ENCODE assay signal across 8 mouse cellular contexts in the genomic region with DNA sequence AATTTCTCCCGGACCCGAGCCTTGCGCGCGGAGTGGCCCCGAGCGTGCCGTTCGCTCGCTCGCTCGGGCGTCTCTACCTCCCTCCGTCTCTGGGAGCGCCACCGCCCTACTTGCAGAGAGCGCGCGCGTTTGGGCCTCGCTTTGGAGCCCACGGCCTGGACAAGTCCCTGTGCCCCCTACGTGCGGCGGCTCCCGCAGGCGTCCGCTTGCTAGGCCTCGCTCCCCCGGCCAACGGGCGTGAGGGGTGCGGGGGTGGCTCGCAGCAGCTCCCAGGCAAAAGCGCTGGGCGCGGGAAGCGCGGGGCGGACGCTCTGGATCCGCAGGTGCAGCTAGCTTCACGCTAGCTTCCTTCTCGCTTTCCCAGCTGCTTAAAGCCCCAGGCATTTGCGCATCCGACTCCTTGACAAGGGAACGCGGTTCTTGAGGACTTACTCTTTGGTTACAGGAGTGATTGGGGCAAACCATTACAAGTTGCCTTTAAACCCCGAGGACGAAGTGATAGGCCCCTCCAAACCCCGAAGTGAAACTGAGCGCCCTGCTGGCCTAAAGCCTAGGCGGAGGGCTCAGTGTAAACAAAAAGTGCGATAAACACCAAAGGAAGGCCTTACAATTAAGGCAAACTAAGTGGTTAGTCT.
DNase-seq lines count a peak whose midpoint lies in the region; ATAC-seq lines count a peak whose summit lies in the region.

No protein-coding gene starts in this region.

- H3K27ac ChIP-seq in kidney, embryonic 14.5 days (ENCODE audit: low read depth, low read length): peak overlapping the region; percentile 63
- H3K27ac ChIP-seq in limb, embryonic 15.5 days: peak overlapping the region; percentile 98
- peak overlapping the region; percentile 86 for H3K27ac ChIP-seq in midbrain, embryonic 15.5 days
- H3K27ac ChIP-seq in stomach, embryonic 14.5 days (ENCODE audit: low read length): peak overlapping the region; percentile 96

- no peaks in the 10 kb centered on the region for H3K9me3 ChIP-seq in kidney, embryonic 14.5 days (ENCODE audit: control insufficient read depth, low read length)
- H3K9me3 ChIP-seq in limb, embryonic 15.5 days: no peaks in the 10 kb centered on the region
- H3K9me3 ChIP-seq in midbrain, embryonic 15.5 days: no peaks in the 10 kb centered on the region
- H3K9me3 ChIP-seq in stomach, embryonic 14.5 days (ENCODE audit: control insufficient read depth, low read depth, low read length): no peaks in the 10 kb centered on the region

- H3K27me3 ChIP-seq in kidney, embryonic 14.5 days (ENCODE audit: control insufficient read depth, insufficient read depth, low read length): peaks cover 24% of the 10 kb centered on the region; the same call in 1 of the 2 replicates
- H3K27me3 ChIP-seq in limb, embryonic 15.5 days: peaks cover 22% of the 10 kb centered on the region; the same call in 1 of the 2 replicates
- H3K27me3 ChIP-seq in midbrain, embryonic 15.5 days (replicated peaks): peaks cover 33% of the 10 kb centered on the region
- peaks cover 10% of the 10 kb centered on the region for H3K27me3 ChIP-seq in stomach, embryonic 14.5 days (ENCODE audit: control insufficient read depth, insufficient read depth, low read length)

- under 1% methylated on average over 54 of the region's 54 CpGs for WGBS in kidney, embryonic 14.5 days
- under 1% methylated on average over 54 of the region's 54 CpGs for WGBS in limb, embryonic 15.5 days
- under 1% methylated on average over 54 of the region's 54 CpGs for WGBS in midbrain, embryonic 15.5 days
- 1% methylated on average over 51 of the region's 54 CpGs for WGBS in stomach, embryonic 14.5 days

- no peaks in the 10 kb centered on the region for H3K36me3 ChIP-seq in kidney, embryonic 14.5 days (ENCODE audit: control insufficient read depth, insufficient read depth, low read length)
- H3K36me3 ChIP-seq in limb, embryonic 15.5 days: no peaks in the 10 kb centered on the region
- H3K36me3 ChIP-seq in midbrain, embryonic 15.5 days (replicated peaks): no peaks in the 10 kb centered on the region
- H3K36me3 ChIP-seq in stomach, embryonic 14.5 days (ENCODE audit: control insufficient read depth, insufficient read depth, low read length): no peaks in the 10 kb centered on the region

- DNase-seq in 3T3-L1 (ENCODE audit: low read depth, low spot score): peak; percentile 56
- peak; percentile 66 to 71 for DNase-seq in adrenal gland, adult 18-20 months (ENCODE audit: low spot score in 2 of 2)
- peak; percentile 75 for DNase-seq in embryo, embryonic 9.5 days (ENCODE audit: extremely low spot score)

- peaks cover 27% of the 10 kb centered on the region for H3K4me1 ChIP-seq in kidney, embryonic 14.5 days (ENCODE audit: control insufficient read depth, insufficient read depth, low read length)
- H3K4me1 ChIP-seq in limb, embryonic 15.5 days: peaks cover 53% of the 10 kb centered on the region
- peaks cover 20% of the 10 kb centered on the region for H3K4me1 ChIP-seq in midbrain, embryonic 15.5 days
- H3K4me1 ChIP-seq in stomach, embryonic 14.5 days (ENCODE audit: control insufficient read depth, insufficient read depth, low read length): peaks cover 6% of the 10 kb centered on the region

- peak overlapping the region; percentile 99 for H3K4me2 ChIP-seq in kidney, embryonic 14.5 days (replicated peaks; ENCODE audit: low read depth, low read length)
- H3K4me2 ChIP-seq in limb, embryonic 15.5 days: peak overlapping the region; percentile 90
- peak overlapping the region; percentile 98 for H3K4me2 ChIP-seq in midbrain, embryonic 15.5 days
- H3K4me2 ChIP-seq in stomach, embryonic 14.5 days (replicated peaks; ENCODE audit: low read depth, low read length): peak overlapping the region; percentile 92

- peak; percentile 0; the same call in 1 of the 2 replicates for ATAC-seq in granulocyte monocyte progenitor cell, adult 5-6 weeks (replicated peaks; ENCODE audit: poor library complexity, severe bottlenecking)
- ATAC-seq in kidney, embryonic 14.5 days (ENCODE audit: low FRiP score, low TSS enrichment): peak; percentile 53
- ATAC-seq in limb, embryonic 15.5 days (ENCODE audit: insufficient number of reproducible peaks, low FRiP score, low TSS enrichment, low read depth): peak; percentile 33; the same call in 1 of the 2 replicates
- ATAC-seq in midbrain, embryonic 15.5 days (replicated peaks): peak; percentile 44
- peak; percentile 58; the same call in 1 of the 2 replicates for ATAC-seq in stomach, embryonic 14.5 days (ENCODE audit: insufficient number of reproducible peaks, insufficient read depth, low FRiP score, low read depth)

- H3K4me3 ChIP-seq in kidney, embryonic 14.5 days (ENCODE audit: low read length): peak overlapping the region; percentile 73
- peak overlapping the region; percentile 79 for H3K4me3 ChIP-seq in limb, embryonic 15.5 days
- peak overlapping the region; percentile 91 for H3K4me3 ChIP-seq in midbrain, embryonic 15.5 days
- H3K4me3 ChIP-seq in stomach, embryonic 14.5 days (ENCODE audit: low read depth, low read length): peak overlapping the region; percentile 78

- H3K9ac ChIP-seq in kidney, embryonic 14.5 days (ENCODE audit: low read depth, low read length): peak overlapping the region; percentile 57
- H3K9ac ChIP-seq in limb, embryonic 15.5 days: peak overlapping the region; percentile 78
- H3K9ac ChIP-seq in midbrain, embryonic 15.5 days: peak overlapping the region; percentile 76
- peak overlapping the region; percentile 65 for H3K9ac ChIP-seq in stomach, embryonic 14.5 days (replicated peaks; ENCODE audit: low read depth, low read length)

Comparison
In these comparisons a context has a peak if more than half of its experiments do, and no peak if none do; other contexts are left out.
1. Peak in every context shown above with its lines: DNase-seq, ATAC-seq, H3K4me3 ChIP-seq and H3K27ac ChIP-seq.
2. ATAC-seq: peak in every context shown above with its lines; median percentile 58 in stomach, embryonic 14.5 days; 53 in kidney, embryonic 14.5 days; 44 in midbrain, embryonic 15.5 days; 33 in limb, embryonic 15.5 days; 0 in granulocyte monocyte progenitor cell, adult 5-6 weeks.